ENCODE assay signal across 34 mouse cellular contexts in the genomic region with DNA sequence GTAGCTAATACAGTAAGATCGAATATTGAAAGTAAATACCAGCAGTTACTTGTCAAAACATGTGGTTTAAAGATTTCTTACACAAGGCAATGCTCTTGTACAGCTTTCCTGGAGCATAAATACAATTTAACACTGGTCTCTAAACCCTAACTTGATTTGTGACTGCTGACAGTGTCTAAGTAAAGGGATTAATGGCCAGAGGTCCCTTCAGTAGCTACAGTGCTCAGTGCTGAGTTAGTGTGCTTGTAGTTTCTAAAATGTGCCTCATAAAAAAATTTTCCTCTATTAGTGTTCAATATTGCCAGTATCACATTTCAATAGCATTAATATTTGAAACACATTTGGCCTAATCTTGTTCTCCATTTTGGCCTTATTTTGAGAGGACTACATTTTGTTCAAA.
"Had no signal": no experiment of that assay in that cellular context is flagged by ENCODE, and none has a peak within 500 bp of the region (broad histone marks: within the 10 kb centered on the region; RNA-seq: fewer than 3 reads in every experiment).

No protein-coding gene starts in this region.

- H3K9ac ChIP-seq: heart, embryonic 12.5 days; heart, embryonic 13.5 days; heart, embryonic 15.5 days; hindbrain, embryonic 12.5 days; hindbrain, embryonic 13.5 days; hindbrain, embryonic 14.5 days; hindbrain, embryonic 15.5 days; intestine, embryonic 15.5 days; kidney, embryonic 15.5 days had no signal

- H3K4me3 ChIP-seq: heart, adult 2 months; heart, embryonic 10.5 days; heart, embryonic 12.5 days; heart, embryonic 13.5 days; heart, embryonic 15.5 days; hindbrain, embryonic 10.5 days; hindbrain, embryonic 12.5 days; hindbrain, embryonic 13.5 days; hindbrain, embryonic 15.5 days; intestine, embryonic 15.5 days; kidney, embryonic 15.5 days; layer of hippocampus, adult 2 months had no signal

- H3K27ac ChIP-seq: heart, adult 2 months; heart, embryonic 10.5 days; heart, embryonic 13.5 days; heart, embryonic 15.5 days; hindbrain, embryonic 10.5 days; hindbrain, embryonic 12.5 days; hindbrain, embryonic 13.5 days; hindbrain, embryonic 14.5 days; hindbrain, embryonic 15.5 days; hindbrain, postnatal 0 days; intestine, embryonic 15.5 days; kidney, embryonic 15.5 days; layer of hippocampus, adult 2 months had no signal

- ATAC-seq: hindbrain, embryonic 16.5 days; hindbrain, postnatal 0 days; inflammation-experienced regulatory T-cells, adult 6 months; intestine, embryonic 15.5 days; intestine, embryonic 16.5 days; intestine, postnatal 0 days had no signal

- H3K27me3 ChIP-seq: heart, embryonic 12.5 days; heart, embryonic 13.5 days; heart, embryonic 15.5 days; hindbrain, embryonic 12.5 days; hindbrain, embryonic 13.5 days; hindbrain, embryonic 15.5 days; intestine, embryonic 15.5 days; kidney, embryonic 15.5 days had no signal

- H3K36me3 ChIP-seq: heart, embryonic 10.5 days; heart, embryonic 12.5 days; heart, embryonic 13.5 days; heart, embryonic 15.5 days; hindbrain, embryonic 10.5 days; hindbrain, embryonic 12.5 days; hindbrain, embryonic 13.5 days; hindbrain, embryonic 15.5 days; intestine, embryonic 15.5 days; kidney, embryonic 15.5 days had no signal

- H3K9me3 ChIP-seq: heart, embryonic 10.5 days; heart, embryonic 12.5 days; heart, embryonic 13.5 days; heart, embryonic 15.5 days; hindbrain, embryonic 10.5 days; hindbrain, embryonic 12.5 days; hindbrain, embryonic 13.5 days; hindbrain, embryonic 15.5 days; intestine, embryonic 15.5 days; kidney, embryonic 15.5 days had no signal

- DNase-seq: heart, adult 18-20 months; heart, adult 2 months; heart, postnatal 10 days; heart, postnatal 14 days; heart, postnatal 4 days; kidney, adult 11 months; kidney, adult 18-20 months; kidney, adult 2 months; kidney, adult 9 months; kidney, postnatal 10 days; kidney, postnatal 14 days; kidney, postnatal 25 days; kidney, postnatal 36 days; kidney, postnatal 4 days; layer of hippocampus, adult 9-11 months; layer of hippocampus, postnatal 36 days had no signal

- H3K4me1 ChIP-seq: heart, embryonic 10.5 days; heart, embryonic 12.5 days; heart, embryonic 13.5 days; heart, embryonic 15.5 days; hindbrain, embryonic 10.5 days; hindbrain, embryonic 12.5 days; hindbrain, embryonic 13.5 days; hindbrain, embryonic 15.5 days; intestine, embryonic 15.5 days; kidney, embryonic 15.5 days had no signal

- H3K4me2 ChIP-seq: heart, embryonic 11.5 days; heart, embryonic 12.5 days; heart, embryonic 13.5 days; heart, embryonic 15.5 days; hindbrain, embryonic 12.5 days; hindbrain, embryonic 13.5 days; hindbrain, embryonic 14.5 days; hindbrain, embryonic 15.5 days; intestine, embryonic 15.5 days; kidney, embryonic 15.5 days had no signal
